In the genomic region with DNA sequence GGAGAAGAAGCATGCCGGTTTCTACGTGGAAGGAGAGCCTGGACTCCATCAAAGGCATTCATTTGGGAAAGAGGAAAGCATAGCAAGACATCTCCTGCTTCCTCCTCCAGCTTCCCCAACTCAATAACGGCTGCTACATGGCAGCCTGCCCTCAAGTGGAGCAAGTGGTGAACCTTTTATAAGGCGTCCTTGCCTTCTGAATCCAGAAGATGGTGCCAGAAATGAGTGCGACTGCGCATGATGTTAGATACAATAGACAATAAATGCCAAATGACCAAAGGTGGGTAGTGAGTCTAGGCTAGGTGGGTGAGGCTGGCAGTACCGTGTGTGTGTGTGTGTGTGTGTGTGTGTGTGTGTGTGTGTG, we compare ENCODE assay signal across 11 mouse cellular contexts.
A peak's percentile ranks its signal among the peaks of the same experiment; 100 is the strongest.
DNase-seq lines count a peak whose midpoint lies in the region; ATAC-seq and TF ChIP-seq lines count a peak whose summit lies in the region.
"Had no signal": no experiment of that assay in that cellular context is flagged by ENCODE, and none has a peak within 500 bp of the region (broad histone marks: within the 10 kb centered on the region; RNA-seq: fewer than 3 reads in every experiment).

No protein-coding gene starts in this region.

- no peak for ATAC-seq in forebrain, embryonic 13.5 days
- no peak for ATAC-seq in forebrain, embryonic 16.5 days
- no peak for ATAC-seq in liver, postnatal 0 days
- no peak for ATAC-seq in liver, embryonic 11.5 days (replicated peaks; ENCODE audit: low FRiP score)
- no peak for ATAC-seq in midbrain, postnatal 0 days (ENCODE audit: low FRiP score)
- ATAC-seq in activated CD4-positive, CD25-positive, alpha-beta regulatory T cell, adult 4 months, result no peak

- DNase-seq in liver, postnatal 0 days, result no peak
- no peak for DNase-seq in liver, embryonic 11.5 days (ENCODE audit: low spot score)
- DNase-seq in adipocyte (ENCODE audit: low spot score), result peak; percentile 63
- peak; percentile 78 for DNase-seq in midbrain, postnatal 0 days (ENCODE audit: low spot score)
- DNase-seq in thymus, postnatal 4 days, result no peak
- DNase-seq: layer of hippocampus, adult 9-11 months; right cerebral cortex, postnatal 25 days had no signal

- H3K27me3 ChIP-seq in forebrain, embryonic 13.5 days, result peaks cover 7% of the 10 kb centered on the region; the same call in 1 of the 2 replicates
- no peaks in the 10 kb centered on the region for H3K27me3 ChIP-seq in forebrain, embryonic 16.5 days (replicated peaks; ENCODE audit: control insufficient read depth, insufficient read depth, low read length)
- no peaks in the 10 kb centered on the region for H3K27me3 ChIP-seq in liver, postnatal 0 days (ENCODE audit: insufficient read depth, low read length)
- no peaks in the 10 kb centered on the region for H3K27me3 ChIP-seq in liver, embryonic 11.5 days (replicated peaks; ENCODE audit: control insufficient read depth, insufficient read depth, low read length)
- H3K27me3 ChIP-seq in midbrain, postnatal 0 days (ENCODE audit: insufficient read depth, low read length), result no peaks in the 10 kb centered on the region
- H3K27me3 ChIP-seq: embryonic facial prominence, embryonic 15.5 days had no signal

- no peak for TF ChIP-seq EP300 in liver, postnatal 0 days (IDR thresholded peaks at IDR 0.05; ENCODE audit: low read depth)

- no peaks in the 10 kb centered on the region for H3K9me3 ChIP-seq in forebrain, embryonic 13.5 days (replicated peaks)
- H3K9me3 ChIP-seq in forebrain, embryonic 16.5 days (ENCODE audit: control insufficient read depth, low read length), result no peaks in the 10 kb centered on the region
- H3K9me3 ChIP-seq in liver, postnatal 0 days (ENCODE audit: low read length), result no peaks in the 10 kb centered on the region
- H3K9me3 ChIP-seq in liver, embryonic 11.5 days (ENCODE audit: control insufficient read depth, low read length), result no peaks in the 10 kb centered on the region
- H3K9me3 ChIP-seq in midbrain, postnatal 0 days (ENCODE audit: low read length), result no peaks in the 10 kb centered on the region
- H3K9me3 ChIP-seq: embryonic facial prominence, embryonic 15.5 days had no signal

- peak; percentile 46 for TF ChIP-seq CTCF in liver, postnatal 0 days (IDR thresholded peaks at IDR 0.05; ENCODE audit: low read depth)
- TF ChIP-seq CTCF in midbrain, postnatal 0 days (IDR thresholded peaks at IDR 0.05), result peak; percentile 77

- H3K27ac ChIP-seq in forebrain, embryonic 13.5 days, result peak overlapping the region; percentile 63
- H3K27ac ChIP-seq in forebrain, embryonic 16.5 days (ENCODE audit: low read length), result no peak overlapping the region; the same call in 1 of the 2 replicates
- no peak overlapping the region for H3K27ac ChIP-seq in liver, postnatal 0 days (ENCODE audit: low read depth)
- H3K27ac ChIP-seq in liver, embryonic 11.5 days (ENCODE audit: low read depth, low read length), result no peak overlapping the region
- no peak overlapping the region for H3K27ac ChIP-seq in midbrain, postnatal 0 days (ENCODE audit: low read depth, low read length)
- H3K27ac ChIP-seq: embryonic facial prominence, embryonic 15.5 days had no signal

- peaks cover 42% of the 10 kb centered on the region for H3K4me1 ChIP-seq in forebrain, embryonic 13.5 days
- peaks cover 33% of the 10 kb centered on the region for H3K4me1 ChIP-seq in forebrain, embryonic 16.5 days (replicated peaks; ENCODE audit: control insufficient read depth, insufficient read depth, low read length)
- H3K4me1 ChIP-seq in liver, postnatal 0 days (ENCODE audit: insufficient read depth), result no peaks in the 10 kb centered on the region
- no peaks in the 10 kb centered on the region for H3K4me1 ChIP-seq in liver, embryonic 11.5 days (replicated peaks; ENCODE audit: control insufficient read depth, insufficient read depth, low read length)
- peaks cover 3% of the 10 kb centered on the region; the same call in 1 of the 2 replicates for H3K4me1 ChIP-seq in midbrain, postnatal 0 days (ENCODE audit: insufficient read depth, low read length)

- H3K9ac ChIP-seq in forebrain, embryonic 13.5 days, result no peak overlapping the region
- H3K9ac ChIP-seq in forebrain, embryonic 16.5 days (replicated peaks; ENCODE audit: low read depth, low read length), result no peak overlapping the region
- no peak overlapping the region for H3K9ac ChIP-seq in liver, postnatal 0 days (replicated peaks)
- no peak overlapping the region for H3K9ac ChIP-seq in liver, embryonic 11.5 days (ENCODE audit: low read depth, low read length)
- H3K9ac ChIP-seq in midbrain, postnatal 0 days (replicated peaks; ENCODE audit: low read length, poor library complexity, severe bottlenecking), result no peak overlapping the region
- H3K9ac ChIP-seq: embryonic facial prominence, embryonic 15.5 days had no signal

- H3K36me3 ChIP-seq in forebrain, embryonic 13.5 days (ENCODE audit: poor library complexity, severe bottlenecking), result no peaks in the 10 kb centered on the region
- H3K36me3 ChIP-seq in forebrain, embryonic 16.5 days (ENCODE audit: control insufficient read depth, insufficient read depth), result no peaks in the 10 kb centered on the region
- no peaks in the 10 kb centered on the region for H3K36me3 ChIP-seq in liver, postnatal 0 days (replicated peaks; ENCODE audit: insufficient read depth, low read length)
- no peaks in the 10 kb centered on the region for H3K36me3 ChIP-seq in liver, embryonic 11.5 days (ENCODE audit: control insufficient read depth, insufficient read depth, low read length)
- no peaks in the 10 kb centered on the region for H3K36me3 ChIP-seq in midbrain, postnatal 0 days (ENCODE audit: insufficient read depth, low read length)
- H3K36me3 ChIP-seq: embryonic facial prominence, embryonic 15.5 days had no signal

- WGBS in forebrain, embryonic 13.5 days, result 62% methylated on average over 7 of the region's 7 CpGs
- WGBS in forebrain, embryonic 16.5 days, result 56% methylated on average over 7 of the region's 7 CpGs
- 75% methylated on average over 7 of the region's 7 CpGs for WGBS in liver, postnatal 0 days (ENCODE audit: insufficient replicate concordance)
- 74% methylated on average over 7 of the region's 7 CpGs for WGBS in liver, embryonic 11.5 days
- 70% methylated on average over 7 of the region's 7 CpGs for WGBS in midbrain, postnatal 0 days

- no peak overlapping the region for H3K4me2 ChIP-seq in forebrain, embryonic 13.5 days
- no peak overlapping the region for H3K4me2 ChIP-seq in forebrain, embryonic 16.5 days (ENCODE audit: low read length)
- no peak overlapping the region for H3K4me2 ChIP-seq in liver, postnatal 0 days (ENCODE audit: low read depth, low read length)
- H3K4me2 ChIP-seq in liver, embryonic 11.5 days, result no peak overlapping the region
- H3K4me2 ChIP-seq in midbrain, postnatal 0 days (ENCODE audit: low read depth, low read length, poor library complexity, severe bottlenecking), result no peak overlapping the region
- H3K4me2 ChIP-seq: embryonic facial prominence, embryonic 15.5 days had no signal

- no peak overlapping the region for H3K4me3 ChIP-seq in forebrain, embryonic 13.5 days
- H3K4me3 ChIP-seq in forebrain, embryonic 16.5 days (replicated peaks; ENCODE audit: low read length), result no peak overlapping the region
- H3K4me3 ChIP-seq in liver, postnatal 0 days (ENCODE audit: low read depth, low read length), result no peak overlapping the region
- no peak overlapping the region for H3K4me3 ChIP-seq in liver, embryonic 11.5 days (ENCODE audit: low read depth, low read length)
- H3K4me3 ChIP-seq in midbrain, postnatal 0 days (ENCODE audit: low read depth, low read length), result no peak overlapping the region
- H3K4me3 ChIP-seq: embryonic facial prominence, embryonic 15.5 days had no signal

Comparison
In these comparisons a context has a peak if more than half of its experiments do, and no peak if none do; other contexts are left out.
1. DNase-seq: peak in adipocyte (single experiment) and midbrain, postnatal 0 days (single experiment); none in liver, postnatal 0 days (single experiment), liver, embryonic 11.5 days (single experiment) and thymus, postnatal 4 days (single experiment).